Mouse (Mus musculus) retina, postnatal 7 days (tissue): ENCODE measurements at regions not wholly inside any gene's neighbourhood (a gene's known extent, or its start where the extent isn't known, plus 50 kb on each side); places are given as distances from the start of the nearest gene placed in this dataset.

Experiments
- DNase-seq: peaks from one replicate; pipeline ENCODE4 v3.0.0-alpha.2; 2012; ENCODE audit warnings: low read depth, low spot score

DNA sequence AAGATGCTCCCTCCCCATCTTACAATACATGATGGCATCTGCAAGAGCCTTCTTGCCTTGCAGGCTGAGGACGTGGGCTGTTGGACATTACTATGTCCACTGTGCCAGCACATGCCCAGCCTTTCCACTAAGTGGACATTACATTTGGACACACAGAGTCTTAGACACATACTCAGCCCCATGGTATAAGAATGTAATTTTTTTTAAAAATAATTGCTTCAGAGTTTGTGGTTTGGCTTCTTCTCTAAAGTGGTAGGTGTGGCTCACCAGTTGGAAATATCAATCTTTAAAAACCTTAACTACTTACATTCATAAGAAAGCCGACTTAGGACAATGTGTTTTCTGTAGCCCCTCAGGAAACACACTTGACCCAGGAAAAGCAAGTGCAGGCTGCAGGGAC lies 299.7 kb upstream of the Thbs1 start:
- no peak for DNase-seq

DNA sequence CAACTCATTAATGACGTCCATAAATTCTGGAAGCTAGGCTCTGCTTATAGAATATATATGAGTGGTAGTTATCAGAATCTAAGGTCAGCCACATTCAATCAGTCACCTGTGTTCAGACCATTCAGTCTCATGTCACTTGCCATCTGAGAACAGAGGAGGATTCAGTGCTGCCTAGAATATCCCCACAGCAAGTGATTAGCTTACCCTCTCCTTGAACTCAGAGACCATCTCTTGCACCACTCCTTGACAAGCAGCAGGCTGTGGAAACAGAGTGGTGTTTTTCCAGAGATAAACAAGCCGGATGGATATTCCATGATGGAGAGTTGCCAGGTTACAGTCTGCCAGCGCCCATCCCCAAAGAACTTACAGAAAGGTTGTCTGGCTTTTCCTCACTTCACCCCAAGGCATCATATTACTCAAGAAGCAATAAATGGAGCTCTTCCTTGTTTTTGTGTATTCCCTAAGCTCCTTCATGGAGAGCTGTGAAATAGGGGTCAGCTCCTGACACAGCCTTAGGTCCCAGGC lies 291.9 kb upstream of the Thbs1 start:
- no peak for DNase-seq

DNA sequence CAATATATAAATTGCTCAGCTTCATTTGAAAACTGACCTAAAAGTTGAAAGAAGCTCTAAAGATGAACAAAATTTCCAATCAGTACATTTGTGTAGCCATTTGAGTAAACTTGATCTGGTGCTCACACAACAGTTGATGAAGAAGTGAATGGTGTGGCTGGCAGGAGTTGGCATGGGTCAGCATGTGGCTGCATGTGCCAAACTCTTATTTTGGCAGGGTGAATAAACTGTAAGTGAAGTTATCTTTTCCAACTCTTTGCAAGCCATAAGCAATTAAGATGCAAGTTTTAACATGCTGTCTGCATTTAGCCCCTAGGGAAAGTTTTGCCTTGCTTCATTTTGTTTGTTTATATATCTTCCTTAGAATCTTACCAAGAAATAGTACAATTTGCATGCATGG lies 291.0 kb upstream of the Thbs1 start:
- no peak for DNase-seq

DNA sequence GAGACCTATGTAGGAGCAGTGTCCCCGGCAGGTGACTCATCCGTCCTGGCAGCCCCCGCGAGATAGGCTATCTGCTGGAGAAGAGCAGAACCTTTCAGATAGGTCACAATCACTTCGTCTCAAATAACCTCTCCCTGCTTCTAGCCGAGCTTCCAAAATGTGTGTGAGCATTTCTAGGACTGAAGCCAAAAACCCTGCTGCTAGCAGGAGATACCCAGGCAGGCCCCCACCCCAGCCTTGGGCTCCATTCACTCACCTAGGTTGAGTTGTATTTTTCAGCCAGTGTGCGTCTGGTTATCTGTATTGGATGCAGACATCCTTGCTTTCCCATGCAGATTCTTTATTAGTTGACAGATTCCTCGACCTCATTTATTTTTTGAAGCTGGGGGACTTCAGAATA lies 286.6 kb upstream of the Thbs1 start:
- no peak for DNase-seq

DNA sequence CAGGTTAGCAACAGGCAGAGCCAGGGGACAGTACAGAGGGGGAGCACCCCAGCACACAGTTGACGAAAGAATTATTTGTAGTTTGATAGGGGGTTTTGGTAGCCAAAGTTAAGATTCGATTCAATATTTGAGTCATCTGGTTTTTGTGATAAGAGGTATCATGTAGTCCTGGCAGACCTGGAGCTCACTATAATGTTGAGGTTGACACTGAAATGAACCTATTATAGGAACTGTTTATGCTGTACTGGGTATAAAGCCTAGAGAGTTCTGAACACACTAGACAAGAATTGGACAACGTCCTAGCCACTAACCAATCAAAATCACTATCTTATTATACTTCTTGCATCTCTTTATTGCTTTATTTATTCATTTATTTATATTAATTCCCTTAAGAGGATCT lies 284.4 kb upstream of the Thbs1 start:
- DNase-seq, result no peak

DNA sequence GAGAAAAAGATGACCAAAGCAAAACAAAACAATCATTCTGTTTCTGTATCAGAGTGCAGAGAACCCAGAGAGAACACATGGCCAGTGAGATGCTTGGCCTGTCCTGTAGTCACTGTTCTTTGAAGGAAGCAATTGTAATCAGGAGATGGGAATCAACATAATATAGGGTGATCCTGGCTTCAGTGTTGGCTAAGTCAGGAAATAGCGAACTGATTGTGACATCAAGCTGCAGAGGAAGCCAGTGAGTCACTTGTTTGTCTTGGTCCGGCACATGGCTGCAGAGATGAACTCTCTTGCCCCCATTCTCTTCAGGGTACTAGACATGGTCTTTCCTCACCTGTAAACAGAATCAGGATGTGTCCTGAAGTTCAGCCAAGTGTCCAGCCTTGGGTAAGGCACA lies 273.3 kb upstream of the Thbs1 start:
- DNase-seq, result no peak

DNA sequence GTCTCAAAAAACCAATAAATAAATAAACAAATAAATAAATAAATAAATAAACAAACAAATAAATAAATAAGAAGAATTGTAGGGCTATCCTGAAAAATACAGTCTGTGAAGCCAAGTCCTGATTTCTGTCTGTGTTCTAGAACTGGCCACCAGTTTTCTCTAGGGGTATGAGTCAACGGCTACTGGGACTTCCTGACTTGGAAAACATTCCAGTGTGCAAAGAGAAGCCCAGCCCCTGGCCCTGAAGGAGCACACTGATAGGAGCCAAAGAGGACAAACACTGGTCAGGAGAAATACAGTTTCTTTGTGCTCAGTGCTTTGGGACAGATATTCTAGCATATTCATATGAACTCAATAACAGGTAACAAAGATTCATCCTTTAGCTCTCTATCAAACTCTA lies 271.3 kb upstream of the Thbs1 start:
- DNase-seq, result no peak

DNA sequence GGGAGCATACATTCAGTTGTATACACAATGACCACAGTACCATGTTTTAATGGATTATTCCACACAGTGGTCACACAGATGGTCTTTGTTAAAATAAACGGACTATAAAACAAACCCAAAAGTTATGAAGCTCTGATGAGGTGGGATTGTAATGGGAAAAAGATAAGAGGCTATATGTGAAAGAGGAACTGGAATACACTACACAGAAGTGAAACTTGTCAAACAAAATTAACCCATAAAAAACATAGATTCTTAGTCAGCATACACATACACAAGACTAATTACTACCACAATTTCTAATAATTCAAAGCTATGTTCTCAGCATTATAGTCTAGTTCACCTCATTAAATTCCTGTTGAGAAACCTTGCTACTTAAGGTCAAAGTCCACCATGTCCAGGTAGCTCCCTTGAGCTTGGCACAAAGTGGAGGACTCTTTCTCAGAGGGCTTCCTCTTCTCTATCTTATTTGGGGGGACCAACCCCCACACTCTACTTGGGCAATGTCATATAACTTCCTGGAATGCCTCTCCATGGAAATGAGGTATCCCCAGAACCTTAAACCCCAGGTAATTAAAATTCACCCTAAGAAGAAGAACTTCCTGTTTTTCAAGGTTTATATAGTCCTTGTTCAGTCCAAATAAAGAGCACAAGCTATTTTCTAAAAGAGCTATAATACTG lies 269.2 kb upstream of the Thbs1 start:
- DNase-seq, result no peak

DNA sequence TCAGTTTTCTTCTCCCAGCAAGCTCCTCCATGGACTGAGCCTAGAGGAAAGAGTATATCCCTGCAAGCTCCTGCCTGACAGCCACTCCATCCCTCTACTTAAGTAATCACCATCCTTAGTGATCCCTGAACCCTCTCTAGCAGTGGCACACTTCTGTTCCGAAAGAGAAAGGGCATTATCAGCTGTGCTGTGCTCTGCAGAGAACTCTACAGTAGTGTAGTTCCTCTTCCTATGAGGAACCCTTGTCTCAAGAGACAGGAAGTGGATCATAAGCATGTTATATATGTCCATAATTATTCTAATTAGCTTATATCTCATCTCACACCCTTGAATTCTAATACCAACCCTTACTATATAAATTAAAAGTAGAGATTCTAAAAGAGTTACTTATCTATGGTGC lies 259.2 kb upstream of the Thbs1 start:
- no peak for DNase-seq

DNA sequence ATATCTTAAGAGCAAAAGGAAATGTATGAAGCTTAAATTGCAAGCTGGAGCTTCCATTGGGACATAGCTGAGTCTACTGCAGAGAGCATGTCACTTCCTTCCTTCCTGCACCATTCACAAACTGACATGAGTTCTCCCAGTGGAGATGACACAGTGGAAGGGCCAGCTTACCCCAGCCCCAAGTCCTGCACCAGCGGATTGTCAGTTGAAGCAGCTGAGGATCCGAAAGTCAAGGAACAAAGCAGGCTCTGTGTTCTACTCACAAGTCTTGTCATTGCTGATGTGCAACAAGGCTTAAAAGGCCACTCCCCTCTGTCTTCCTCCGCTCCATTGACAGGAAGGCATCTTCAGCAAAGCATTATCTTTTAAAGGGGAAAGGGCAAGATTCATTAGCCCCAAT lies 249.4 kb upstream of the Thbs1 start:
- DNase-seq, result no peak

DNA sequence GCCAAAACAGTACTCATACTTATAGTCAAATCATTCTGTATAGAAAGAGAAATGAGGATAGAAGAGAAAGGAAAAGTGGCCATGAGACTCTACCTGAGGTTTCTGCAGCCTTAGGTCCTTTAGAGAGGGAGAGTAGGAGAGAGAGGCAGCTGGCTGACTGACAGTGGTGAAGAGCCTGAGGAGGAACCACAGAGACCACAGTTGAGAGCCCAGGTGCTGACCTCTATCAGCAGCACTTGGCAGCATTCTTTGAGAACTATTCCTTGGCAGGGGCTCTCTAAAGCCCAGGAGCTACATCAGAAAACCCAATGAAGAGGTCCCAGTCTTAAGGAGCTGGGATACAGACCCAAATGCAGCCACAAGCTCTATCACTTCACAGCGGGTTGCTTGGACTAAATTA lies 246.6 kb upstream of the Thbs1 start:
- no peak for DNase-seq

DNA sequence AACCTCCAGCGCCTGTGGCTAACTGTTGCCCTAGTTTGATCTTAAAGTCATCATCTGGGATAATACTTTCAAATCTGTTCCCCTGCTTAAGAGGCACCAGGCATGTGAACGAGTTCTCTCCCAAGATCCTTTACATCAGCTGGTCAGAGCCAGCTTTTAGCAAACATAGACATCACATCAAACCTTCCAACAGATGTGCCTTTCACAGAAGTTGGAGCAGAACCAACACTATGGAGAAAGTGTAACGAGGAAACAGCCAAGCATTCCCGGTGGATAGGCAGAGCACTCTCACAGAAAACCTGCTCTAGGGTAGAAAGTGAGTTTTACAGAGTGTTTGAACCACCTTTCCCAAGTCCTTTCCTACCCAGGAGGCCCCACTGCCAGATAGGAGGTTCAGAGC lies 244.7 kb upstream of the Thbs1 start:
- no peak for DNase-seq

DNA sequence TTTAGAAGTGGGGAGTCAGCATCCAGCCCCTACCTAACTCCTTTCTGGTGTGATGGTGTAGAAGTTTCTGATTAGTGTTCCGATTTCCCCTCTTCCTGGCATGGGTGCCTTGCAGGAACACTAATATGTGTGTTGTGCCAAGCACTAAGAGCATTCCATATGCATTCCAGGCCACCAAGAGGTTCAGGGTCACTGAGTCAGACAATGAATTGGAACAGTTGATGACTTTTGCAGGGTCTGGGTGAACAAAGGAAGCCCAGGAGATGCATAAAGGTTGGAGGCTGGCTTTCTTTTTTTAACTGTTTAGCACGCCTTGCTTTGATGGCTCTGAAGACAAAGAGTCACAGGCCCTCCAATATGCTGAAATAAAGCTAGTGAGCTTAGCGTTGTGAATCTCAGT lies 244.3 kb upstream of the Thbs1 start:
- DNase-seq, result no peak

DNA sequence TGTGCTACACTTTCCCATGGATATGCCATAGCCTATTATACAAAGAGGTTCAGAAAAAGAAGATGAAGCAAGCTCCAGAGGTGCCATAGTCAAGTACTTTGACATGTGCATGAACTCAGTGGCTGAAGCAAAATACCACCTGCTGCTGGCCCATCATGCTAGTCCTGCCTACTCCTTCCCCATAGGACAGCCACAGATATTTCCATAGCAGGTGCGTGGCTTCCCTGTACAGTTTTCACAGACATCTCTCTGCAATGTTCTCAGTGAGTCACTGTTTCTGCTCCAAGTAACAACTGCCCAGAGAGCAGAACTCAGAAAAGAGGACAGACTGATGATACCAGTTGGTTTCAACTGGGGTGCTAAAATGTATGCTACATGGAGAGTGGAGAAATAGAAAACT lies 242.8 kb upstream of the Thbs1 start:
- DNase-seq, result no peak

DNA sequence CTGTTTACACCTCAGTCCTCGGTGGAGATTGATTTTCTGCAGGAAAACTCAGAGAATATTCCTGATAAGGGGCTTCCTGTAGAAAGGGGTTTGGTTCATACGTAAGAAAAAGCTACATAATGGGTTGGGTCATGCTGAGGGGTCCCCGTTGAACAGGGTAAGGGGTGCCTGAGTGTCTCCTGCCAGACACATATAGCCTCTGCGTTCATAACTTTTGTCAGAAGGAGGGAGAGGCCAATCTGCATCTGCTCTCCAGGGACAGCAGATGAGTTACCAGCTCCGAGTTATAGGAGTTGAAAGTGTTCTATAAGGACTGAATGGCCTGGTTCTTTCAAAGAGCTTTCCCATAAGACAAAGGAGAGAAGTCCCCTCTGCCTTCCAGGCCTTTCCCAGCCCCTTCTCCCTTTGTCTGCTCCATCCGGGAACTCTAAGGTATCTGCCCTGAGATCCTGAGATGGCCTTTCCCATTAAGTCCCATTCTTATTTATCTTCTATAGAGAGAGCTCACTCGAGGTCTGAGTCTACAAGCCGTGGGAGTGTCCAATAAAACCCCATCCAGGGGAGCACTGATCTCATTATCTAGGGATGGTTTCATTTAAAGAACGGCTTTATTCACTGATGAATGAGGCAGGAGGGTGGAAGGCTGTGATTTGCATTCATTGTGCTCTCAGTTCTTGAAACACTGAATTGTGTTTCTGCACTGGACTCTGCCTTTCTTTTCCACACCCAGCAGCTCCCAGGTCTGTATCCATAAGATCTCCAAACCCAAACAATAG lies 240.0 kb upstream of the Thbs1 start:
- no peak for DNase-seq

DNA sequence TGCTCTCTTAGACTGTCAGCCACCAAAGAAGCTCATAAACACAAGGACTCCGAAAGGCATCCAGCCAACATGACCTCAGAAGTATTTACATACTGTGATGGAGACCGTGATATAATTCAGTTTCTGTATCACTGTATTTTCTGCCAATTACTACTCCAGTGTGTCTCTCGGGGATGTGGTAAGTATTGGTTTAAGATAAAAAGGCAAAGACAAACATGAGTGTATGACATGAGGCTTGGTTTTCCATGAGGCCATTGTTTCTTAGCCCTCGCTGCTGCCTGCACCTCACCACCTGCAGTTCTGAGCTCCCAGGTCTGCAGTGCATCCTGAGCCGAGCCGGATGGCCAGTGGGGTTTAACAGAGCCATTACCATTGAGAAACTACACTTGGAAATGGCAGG lies 233.9 kb upstream of the Thbs1 start:
- DNase-seq, result no peak

DNA sequence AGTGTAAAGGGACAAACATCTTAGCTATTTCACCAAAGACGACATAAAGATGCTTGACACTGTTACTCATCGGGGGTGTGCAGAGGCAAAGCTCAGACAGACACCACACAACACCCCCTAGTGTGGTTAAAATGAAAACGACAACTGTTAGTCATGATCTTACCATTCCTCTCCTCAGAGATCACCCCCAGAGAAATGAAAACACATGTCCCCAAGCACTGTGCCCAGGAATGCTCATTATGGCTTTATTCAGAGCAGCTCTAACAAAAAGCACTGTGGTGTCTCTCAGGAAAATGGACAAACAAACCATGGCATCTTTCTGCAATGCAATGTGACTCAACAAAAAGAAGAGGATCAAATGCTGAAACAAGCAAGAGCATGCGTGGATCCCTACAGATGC lies 229.5 kb upstream of the Thbs1 start:
- DNase-seq, result no peak

DNA sequence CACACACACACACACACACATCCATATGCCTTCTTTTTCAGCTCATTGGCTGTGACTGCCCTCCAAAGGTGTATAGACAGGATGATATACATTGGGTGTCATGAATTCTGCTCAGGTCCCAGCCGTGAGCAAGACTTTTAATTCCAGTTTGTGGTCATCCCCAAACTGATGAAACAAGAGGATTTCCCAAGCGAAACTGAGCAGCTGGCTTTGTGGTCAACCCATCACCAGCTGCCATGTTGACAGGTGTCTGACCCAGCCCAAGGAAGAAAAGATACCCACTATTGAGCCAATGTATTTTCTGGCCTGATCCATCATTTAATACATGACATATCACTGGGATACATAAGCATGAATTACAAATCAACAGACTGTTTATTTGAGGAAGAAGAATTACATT lies 228.8 kb upstream of the Thbs1 start:
- DNase-seq, result no peak

DNA sequence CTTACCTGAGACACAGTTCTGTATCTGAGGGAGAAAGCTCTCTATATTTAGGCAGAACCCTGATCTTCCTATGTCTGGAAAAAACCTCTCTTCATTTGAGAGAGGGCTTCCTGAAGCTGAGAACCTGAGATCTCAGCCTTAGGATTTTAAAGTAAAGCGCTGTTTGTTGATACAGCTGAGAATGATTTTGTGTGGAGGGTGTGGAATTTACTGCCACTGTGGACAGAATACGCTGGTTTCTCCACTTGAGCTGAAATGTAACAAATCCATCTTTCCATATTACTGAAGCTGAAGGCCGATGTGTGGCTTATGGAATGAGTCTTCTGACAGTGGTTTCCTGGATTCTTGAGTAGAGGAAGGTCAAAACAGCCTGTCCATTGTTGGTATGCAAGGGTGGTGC lies 225.2 kb upstream of the Thbs1 start:
- no peak for DNase-seq

DNA sequence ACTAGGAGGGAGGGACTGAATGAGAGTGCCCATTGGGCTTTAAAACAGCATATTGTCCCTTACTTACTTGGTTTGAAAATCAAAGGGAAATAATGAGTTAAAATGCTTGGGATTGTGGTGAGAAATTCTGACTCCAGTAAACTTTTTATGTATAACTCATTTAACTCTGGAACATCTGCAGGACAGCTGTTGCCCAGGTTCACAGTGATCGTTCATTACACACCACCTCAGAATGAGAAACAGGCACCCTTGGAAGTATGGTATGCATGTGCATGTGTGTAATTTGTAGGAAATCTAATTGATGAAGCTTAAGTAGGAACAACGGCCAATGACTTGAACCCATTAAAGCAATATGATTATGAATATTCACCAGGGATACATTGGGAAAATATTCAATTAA lies 210.4 kb upstream of the Thbs1 start:
- DNase-seq, result no peak

DNA sequence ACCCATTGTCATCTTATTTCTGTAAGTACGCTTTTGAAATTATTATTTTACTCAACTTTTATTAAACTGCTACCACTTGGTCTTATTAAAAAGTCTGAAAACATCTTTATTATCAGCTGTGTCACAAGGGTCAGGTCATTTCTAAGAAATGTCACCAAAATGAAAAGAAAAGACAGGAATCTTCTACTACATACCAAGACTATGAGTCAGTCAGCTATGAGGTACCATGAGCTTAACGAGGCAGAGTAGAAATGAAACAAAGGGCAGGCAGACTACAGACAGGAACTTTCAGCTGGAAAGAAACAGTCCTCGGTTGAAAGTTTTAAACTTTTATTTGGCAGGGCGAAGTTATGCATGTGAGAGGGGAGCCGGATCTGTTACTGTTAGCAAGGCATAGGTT lies 208.8 kb upstream of the Thbs1 start:
- DNase-seq, result no peak

DNA sequence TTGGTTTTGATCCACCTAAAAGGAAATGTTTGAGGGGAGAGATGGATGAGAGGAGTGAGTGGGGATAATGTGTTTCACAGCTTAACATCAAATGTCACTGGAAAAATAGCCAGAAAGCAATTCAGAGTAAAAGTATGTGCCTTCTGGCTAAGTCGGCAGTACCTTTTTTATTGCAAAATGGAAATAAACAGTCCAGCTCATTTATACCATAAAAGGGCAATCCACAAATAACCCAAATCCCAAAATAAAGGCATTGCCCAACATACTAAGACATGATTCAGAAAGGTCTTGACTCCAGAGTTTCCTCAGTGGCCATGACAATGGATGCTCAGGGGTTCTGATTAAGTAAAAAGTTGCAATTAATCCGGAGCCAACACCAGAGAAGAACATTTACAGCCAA lies 208.0 kb upstream of the Thbs1 start:
- no peak for DNase-seq

DNA sequence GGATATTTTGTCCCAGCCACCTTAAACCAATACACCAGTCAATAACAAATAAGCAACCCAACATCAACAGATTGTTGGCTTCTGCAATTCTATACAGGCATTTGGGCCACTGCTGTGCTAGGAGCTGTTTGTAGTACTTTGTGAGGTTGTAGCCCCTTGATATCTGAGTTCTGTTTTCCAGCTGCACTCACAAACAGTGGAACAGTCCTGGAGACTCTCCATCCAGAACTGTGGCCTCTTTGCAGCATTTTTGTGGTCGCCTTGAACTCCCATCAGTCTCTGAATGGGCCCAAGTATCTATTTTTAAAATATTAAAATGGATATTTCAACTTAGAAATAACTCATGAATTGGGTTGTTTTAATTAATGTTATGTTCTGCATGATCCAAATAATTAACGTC lies 205.2 kb upstream of the Thbs1 start:
- DNase-seq, result no peak
